Mouse (Mus musculus) CH12.LX (cell line): ENCODE results near the gene Prmt1. TPM values are rescaled to one million over a fixed set of nuclear protein-coding genes. Genes with fewer than 3 reads are reported as not detected.

Source experiments
- DNase-seq: peaks from one replicate; pipeline ENCODE4 v3.0.0-alpha.2; 2013; ENCODE audit errors: extremely low read depth
- H3K27ac ChIP-seq: 2 replicates; pipeline ENCODE4 v1.5.1; 2012; ENCODE audit warnings: low read depth, mild to moderate bottlenecking, control low read depth, moderate library complexity; ENCODE audit not compliant: insufficient read depth
- H3K27me3 ChIP-seq: replicated peaks from 2 replicates; pipeline ENCODE3; 2012; ENCODE audit warnings: inconsistent platforms
- H3K36me3 ChIP-seq, 2 experiments: replicated peaks in 1 of 2; 2 replicates each; pipeline versions ENCODE3 to v1.6.1; 2012; ENCODE audit warnings: inconsistent platforms in 1 of 2, low read length in 1 of 2, mild to moderate bottlenecking in 1 of 2, mixed read lengths in 1 of 2, moderate library complexity in 1 of 2; ENCODE audit not compliant: control insufficient read depth in 1 of 2, insufficient read depth in 1 of 2
- H3K4me1 ChIP-seq, 2 experiments: 2 replicates each; pipeline ENCODE4 v1.6.1; 2012; ENCODE audit warnings: inconsistent platforms in 1 of 2, moderate library complexity in 1 of 2; ENCODE audit not compliant: insufficient read depth in 2 of 2, control insufficient read depth in 1 of 2
- H3K4me2 ChIP-seq: 2 replicates; pipeline ENCODE4 v1.6.1; 2012; ENCODE audit warnings: low read depth, mild to moderate bottlenecking, control low read depth; ENCODE audit not compliant: poor library complexity, insufficient read depth, severe bottlenecking
- H3K4me3 ChIP-seq, 3 experiments: fragments of 150-350 bp in 1 of 3; sonication (generic) in 1 of 3; replicated peaks in 1 of 3; 2 replicates each; pipeline versions ENCODE3 to v1.5.1; 2011 to 2012; ENCODE audit warnings: low read depth in 2 of 3, low read length in 2 of 3, mild to moderate bottlenecking in 2 of 3, moderate library complexity in 2 of 3, control low read depth in 1 of 3, improper control_type of control experiment in 1 of 3, inconsistent platforms in 1 of 3, mixed read lengths in 1 of 3; ENCODE audit not compliant: poor library complexity in 1 of 3
- H3K79me2 ChIP-seq: replicated peaks from 2 replicates; pipeline ENCODE4 v1.6.1; 2012; ENCODE audit warnings: mild to moderate bottlenecking, moderate library complexity; ENCODE audit not compliant: control insufficient read depth, poor library complexity, insufficient read depth, severe bottlenecking; ENCODE audit errors: extremely low read depth
- H3K9ac ChIP-seq: 2 replicates; pipeline ENCODE4 v1.6.1; 2012; ENCODE audit warnings: low read depth, mild to moderate bottlenecking, control low read depth, moderate library complexity; ENCODE audit not compliant: insufficient read depth
- H3K9me3 ChIP-seq: replicated peaks from 2 replicates; pipeline ENCODE3; 2012; ENCODE audit warnings: low read length, inconsistent platforms, mixed read lengths
- BHLHE40 ChIP-seq: IDR thresholded peaks from 2 replicates; pipeline ENCODE4 v1.6.1; 2011; ENCODE audit warnings: mild to moderate bottlenecking, low read depth, low read length, improper control_type of control experiment
- CHD1 ChIP-seq: IDR thresholded peaks from 2 replicates; pipeline ENCODE4 v1.6.1; 2012; ENCODE audit warnings: low read depth, low read length, improper control_type of control experiment, inconsistent platforms
- CHD2 ChIP-seq: IDR thresholded peaks from 2 replicates; pipeline ENCODE4 v1.6.1; 2011; ENCODE audit warnings: low read length, improper control_type of control experiment
- CTCF ChIP-seq, 2 experiments: IDR thresholded peaks in 1 of 2; conservative IDR thresholded peaks in 1 of 2; 2 replicates each; pipeline ENCODE4 v1.5.1; 2011 to 2012; ENCODE audit warnings: low read depth in 2 of 2, low read length in 2 of 2, improper control_type of control experiment in 1 of 2, inconsistent platforms in 1 of 2, mild to moderate bottlenecking in 1 of 2, moderate library complexity in 1 of 2
- E2F4 ChIP-seq: IDR thresholded peaks from 2 replicates; pipeline ENCODE4 v1.6.1; 2011; ENCODE audit warnings: low read depth, low read length, improper control_type of control experiment; ENCODE audit not compliant: insufficient replicate concordance
- ELF1 ChIP-seq: IDR thresholded peaks from 2 replicates; pipeline ENCODE4 v1.6.1; 2014; ENCODE audit warnings: low read depth, mild to moderate bottlenecking, inconsistent platforms, low read length, improper control_type of control experiment
- EP300 ChIP-seq: IDR thresholded peaks from 2 replicates; pipeline ENCODE4 v1.6.1; 2011; ENCODE audit warnings: low read length, improper control_type of control experiment
- ETS1 ChIP-seq: conservative IDR thresholded peaks from 2 replicates; pipeline ENCODE4 v1.6.1; 2012; ENCODE audit warnings: low read depth, mild to moderate bottlenecking, inconsistent platforms, low read length, improper control_type of control experiment, moderate library complexity
- GABPA ChIP-seq: IDR thresholded peaks from 2 replicates; pipeline ENCODE4 v1.6.1; 2012; ENCODE audit warnings: low read depth, low read length, improper control_type of control experiment, inconsistent platforms; ENCODE audit not compliant: insufficient replicate concordance
- HCFC1 ChIP-seq: IDR thresholded peaks from 2 replicates; pipeline ENCODE4 v1.6.1; 2012; ENCODE audit warnings: low read depth, mild to moderate bottlenecking, inconsistent platforms, low read length, improper control_type of control experiment
- JUN ChIP-seq: IDR thresholded peaks from 2 replicates; pipeline ENCODE4 v1.6.1; 2011; ENCODE audit warnings: low read depth, mild to moderate bottlenecking, low read length, improper control_type of control experiment, moderate library complexity; ENCODE audit not compliant: insufficient read depth
- JUND ChIP-seq: conservative IDR thresholded peaks from 2 replicates; pipeline ENCODE4 v1.6.1; 2011; ENCODE audit warnings: low read depth, low read length, improper control_type of control experiment
- MAFK ChIP-seq: IDR thresholded peaks from 2 replicates; pipeline ENCODE4 v1.6.1; 2011; ENCODE audit warnings: low read length, improper control_type of control experiment; ENCODE audit not compliant: insufficient replicate concordance
- MAX ChIP-seq: IDR thresholded peaks from 2 replicates; pipeline ENCODE4 v1.6.1; 2011; ENCODE audit warnings: low read length, improper control_type of control experiment
- MAZ ChIP-seq: IDR thresholded peaks from 2 replicates; pipeline ENCODE4 v1.6.1; 2012; ENCODE audit warnings: low read depth, mild to moderate bottlenecking, inconsistent platforms, low read length, improper control_type of control experiment, moderate library complexity
- MEF2A ChIP-seq: IDR thresholded peaks from 2 replicates; pipeline ENCODE4 v1.6.1; 2014; ENCODE audit warnings: low read depth, mild to moderate bottlenecking, inconsistent platforms, low read length, improper control_type of control experiment, borderline replicate concordance
- MXI1 ChIP-seq: IDR thresholded peaks from 2 replicates; pipeline ENCODE4 v1.6.1; 2011; ENCODE audit warnings: mild to moderate bottlenecking, low read depth, low read length, improper control_type of control experiment
- MYC ChIP-seq: IDR thresholded peaks from 2 replicates; pipeline ENCODE4 v1.6.1; 2011; ENCODE audit warnings: low read depth, mild to moderate bottlenecking, improper control_type of control experiment, low read length
- NELFE ChIP-seq: IDR thresholded peaks from 2 replicates; pipeline ENCODE4 v1.6.1; 2011; ENCODE audit warnings: low read depth, low read length, improper control_type of control experiment
- NRF1 ChIP-seq: IDR thresholded peaks from 2 replicates; pipeline ENCODE4 v1.6.1; 2014; ENCODE audit warnings: low read depth, mild to moderate bottlenecking, inconsistent platforms, low read length, improper control_type of control experiment, moderate library complexity
- PAX5 ChIP-seq: IDR thresholded peaks from 2 replicates; pipeline ENCODE4 v1.6.1; 2012; ENCODE audit warnings: low read length, inconsistent platforms, mixed read lengths
- POLR2A ChIP-seq: IDR thresholded peaks from 2 replicates; pipeline ENCODE4 v1.6.1; 2011; ENCODE audit warnings: low read depth, mild to moderate bottlenecking, improper control_type of control experiment, low read length
- POLR2AphosphoS2 ChIP-seq: IDR thresholded peaks from 2 replicates; pipeline ENCODE4 v1.6.1; 2011; ENCODE audit warnings: low read depth, low read length, improper control_type of control experiment
- RCOR1 ChIP-seq: conservative IDR thresholded peaks from 2 replicates; pipeline ENCODE4 v1.6.1; 2012; ENCODE audit warnings: low read depth, mild to moderate bottlenecking, inconsistent platforms, low read length, improper control_type of control experiment
- SIN3A ChIP-seq: IDR thresholded peaks from 2 replicates; pipeline ENCODE4 v1.6.1; 2012; ENCODE audit warnings: low read length, improper control_type of control experiment, inconsistent platforms
- SMC3 ChIP-seq: IDR thresholded peaks from 2 replicates; pipeline ENCODE4 v1.6.1; 2011; ENCODE audit warnings: low read depth, low read length, improper control_type of control experiment
- TBP ChIP-seq: conservative IDR thresholded peaks from 2 replicates; pipeline ENCODE4 v1.6.1; 2011; ENCODE audit warnings: low read depth, low read length, improper control_type of control experiment
- TCF12 ChIP-seq: IDR thresholded peaks from 2 replicates; pipeline ENCODE4 v1.6.1; 2014; ENCODE audit warnings: low read depth, mild to moderate bottlenecking, inconsistent platforms, low read length, improper control_type of control experiment
- UBTF ChIP-seq: IDR thresholded peaks from 2 replicates; pipeline ENCODE4 v1.6.1; 2012; ENCODE audit warnings: low read depth, mild to moderate bottlenecking, inconsistent platforms, low read length, improper control_type of control experiment, moderate library complexity
- USF1 ChIP-seq: IDR thresholded peaks from 2 replicates; pipeline ENCODE4 v1.6.1; 2014; ENCODE audit warnings: low read depth, mild to moderate bottlenecking, inconsistent platforms, low read length, improper control_type of control experiment
- USF2 ChIP-seq: conservative IDR thresholded peaks from 2 replicates; pipeline ENCODE4 v1.6.1; 2011; ENCODE audit warnings: low read depth, low read length, improper control_type of control experiment
- ZC3H11A ChIP-seq: IDR thresholded peaks from 2 replicates; pipeline ENCODE4 v1.6.1; 2012; ENCODE audit warnings: low read depth, mild to moderate bottlenecking, inconsistent platforms, low read length, improper control_type of control experiment
- ZKSCAN1 ChIP-seq: IDR thresholded peaks from 2 replicates; pipeline ENCODE4 v1.6.1; 2012; ENCODE audit warnings: low read depth, inconsistent platforms, low read length, improper control_type of control experiment, borderline replicate concordance
- ZMIZ1 ChIP-seq: IDR thresholded peaks from 2 replicates; pipeline ENCODE4 v1.6.1; 2012; ENCODE audit warnings: low read depth, mild to moderate bottlenecking, inconsistent platforms, low read length, improper control_type of control experiment
- ZNF384 ChIP-seq: IDR thresholded peaks from 2 replicates; pipeline ENCODE4 v1.6.1; 2012; ENCODE audit warnings: low read depth, low read length, improper control_type of control experiment, inconsistent platforms
- dilution Hi-C: fragments of 300-500 bp; cut with MboI; formaldehyde crosslinking; loops from 2 replicates; pipeline ENCODE4 v1.14.3; 2020; ENCODE audit warnings: low sequenced_read_pairs; ENCODE audit not compliant: extremely low pct_unique_long_range_greater_than_20kb, extremely low pct_ligation_motif_present
- in situ Hi-C: fragments of 300-500 bp; cut with MboI; formaldehyde crosslinking; loops from 3 replicates; pipeline ENCODE4 v1.14.3; 2019; ENCODE audit warnings: low sequenced_read_pairs, low pct_ligation_motif_present, low pct_unique_long_range_greater_than_20kb, mixed read lengths
- polyA plus RNA-seq: library from polyadenylated mRNA; unstranded; fragments of >175 nt; gene quantifications from 2 replicates; pipeline ENCODE4 v1.2.1, GENCODE M21; 2012; ENCODE audit warnings: low read depth; ENCODE audit not compliant: insufficient read length
- total RNA-seq, 2 experiments: library from RNA; depleted of rRNA; stranded (reverse); fragments of 300-350 nt in 1 of 2; fragments of >200 nt in 1 of 2; gene quantifications; 2 replicates each; pipeline ENCODE4 v1.2.3; 2012 to 2014

Gene Prmt1
- total and polyA plus RNA-seq, 3 experiments: 231 to 642 (median 340) TPM

DNA sequence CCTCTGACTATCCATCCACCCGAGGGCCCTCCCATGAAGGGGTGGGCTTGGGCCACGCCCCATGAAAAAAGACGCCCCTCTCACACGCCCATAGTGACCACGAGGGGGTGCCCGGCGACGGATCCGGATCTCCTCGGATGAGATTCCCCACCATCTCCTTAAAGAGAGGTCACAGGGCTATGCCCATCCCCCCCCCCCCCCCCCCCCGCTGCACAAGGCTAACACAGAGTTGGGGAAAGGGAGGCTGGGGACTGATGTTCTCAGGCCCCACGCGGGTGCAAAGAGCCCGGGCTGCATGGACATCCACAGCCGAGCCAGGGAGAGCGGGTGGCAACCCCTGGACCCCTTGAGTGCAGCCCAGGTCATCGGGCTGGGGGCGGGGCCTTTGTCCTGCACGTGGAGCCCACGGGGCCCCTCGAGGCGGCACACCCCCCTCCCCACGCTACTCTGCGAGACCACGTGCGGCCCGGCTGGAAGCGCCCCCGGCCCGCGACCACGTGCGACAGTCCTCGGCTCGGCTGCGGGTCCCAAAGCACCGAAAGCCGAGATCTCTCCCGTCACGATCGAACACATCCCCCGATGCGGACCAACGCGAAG lies 675 bp downstream of the Prmt1 start:
- peak; percentile 82 for DNase-seq
- peaks cover 19 to 45% of the 10 kb centered on the region in 2 experiments for H3K36me3 ChIP-seq
- TF ChIP-seq MEF2A: peak; percentile 45; the same call in 1 of the 2 replicates
- no peak for TF ChIP-seq POLR2AphosphoS2
- TF ChIP-seq EP300: no peak
- no peak for TF ChIP-seq USF2
- TF ChIP-seq ZMIZ1: 0 out of 2 replicates have a peak, but pooled peaks have one; percentile 16
- TF ChIP-seq CHD2: peak; percentile 80
- no peak for TF ChIP-seq TCF12
- no peak for TF ChIP-seq TBP
- TF ChIP-seq UBTF: no peak
- TF ChIP-seq CTCF (conservative IDR thresholded peaks at IDR 0.05 in 1 of 2, IDR thresholded peaks at IDR 0.05 in 1 of 2; ENCODE audit: low read depth in 2 of 2, low read length in 2 of 2): peak in 1 of 2 experiments; percentile 50; a peak in 2 of 4 replicates
- TF ChIP-seq GABPA: no peak
- peak; percentile 94 for TF ChIP-seq MXI1
- TF ChIP-seq MAX: peak; percentile 93
- no peak for TF ChIP-seq HCFC1
- TF ChIP-seq SIN3A: peak; percentile 94
- TF ChIP-seq NRF1: no peak
- no peak; the same call in 1 of the 2 replicates for TF ChIP-seq CHD1
- no peak for TF ChIP-seq ZC3H11A
- TF ChIP-seq MAZ: no peak
- TF ChIP-seq USF1: 0 out of 2 replicates have a peak, but pooled peaks have one; percentile 2
- TF ChIP-seq RCOR1: no peak
- TF ChIP-seq E2F4: no peak
- TF ChIP-seq JUND: no peak
- no peak for TF ChIP-seq PAX5
- no peak for TF ChIP-seq MAFK
- no peak for TF ChIP-seq JUN
- TF ChIP-seq ETS1: peak; percentile 21; the same call in 1 of the 2 replicates
- TF ChIP-seq MYC: peak; percentile 87
- no peak for TF ChIP-seq POLR2A
- no peak for TF ChIP-seq ZKSCAN1
- no peak for TF ChIP-seq ZNF384
- TF ChIP-seq SMC3: no peak
- no peak for TF ChIP-seq ELF1
- peak; percentile 72 for TF ChIP-seq BHLHE40
- no peak for TF ChIP-seq NELFE
- peaks cover 55% of the 10 kb centered on the region for H3K79me2 ChIP-seq
- H3K4me3 ChIP-seq: peak overlapping the region; percentile 87 to 99 (median 94)
- H3K27me3 ChIP-seq: no peaks in the 10 kb centered on the region
- peak overlapping the region; percentile 92 for H3K9ac ChIP-seq
- peak overlapping the region; percentile 60 for H3K27ac ChIP-seq
- H3K9me3 ChIP-seq: no peaks in the 10 kb centered on the region
- in situ Hi-C loops: loop anchor here (5.0 kb wide), 1 partner anchor 62 kb away; no protein-coding TSS in a partner anchor
- peaks cover 12 to 46% of the 10 kb centered on the region in 2 experiments for H3K4me1 ChIP-seq
- H3K4me2 ChIP-seq: peak overlapping the region; percentile 60
- dilution Hi-C loops: no loop called here
